Mouse (Mus musculus) E14TG2a.4 (cell line): ENCODE measurements at regions not wholly inside any gene's neighbourhood (a gene's known extent, or its start where the extent isn't known, plus 50 kb on each side); places are given as distances from the start of the nearest gene placed in this dataset.

Source experiments
- CTCF ChIP-seq: conservative IDR thresholded peaks from 2 replicates; pipeline ENCODE4 v1.5.1; 2014; ENCODE audit warnings: low read length
- NANOG ChIP-seq: IDR thresholded peaks from 2 replicates; pipeline ENCODE4 v1.6.1; 2014; ENCODE audit warnings: borderline replicate concordance, low read length, mixed read lengths
- POU5F1 ChIP-seq: IDR thresholded peaks from 2 replicates; pipeline ENCODE4 v1.6.1; 2014; ENCODE audit warnings: low read length, borderline replicate concordance

DNA sequence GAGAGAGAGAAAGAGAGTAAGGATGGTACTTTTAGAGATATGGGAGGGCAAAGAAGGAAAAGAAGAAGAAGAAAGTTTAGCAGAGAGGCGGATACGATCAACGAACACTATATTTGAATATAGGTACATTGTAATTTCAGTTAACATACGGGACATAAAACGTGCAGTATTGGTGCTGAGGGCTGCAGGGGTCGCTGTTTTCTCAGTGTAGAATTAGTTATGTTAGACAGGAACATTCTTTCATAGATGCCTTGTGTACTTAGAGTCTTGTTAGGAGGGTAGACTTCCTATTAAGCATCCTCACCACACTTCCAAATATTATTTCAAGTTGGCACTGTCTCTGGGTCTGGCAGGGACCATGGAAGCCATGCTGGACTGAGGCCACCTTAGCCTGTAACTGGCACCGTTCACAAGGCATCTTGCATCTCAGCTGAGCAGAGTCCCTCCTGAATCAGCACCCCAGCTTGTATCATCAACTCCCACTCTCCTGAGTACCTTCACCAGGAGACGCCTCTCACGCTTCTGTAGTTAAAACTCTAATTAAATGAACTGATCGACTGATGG, 107.3 kb upstream of the Eef2kmt start:
- TF ChIP-seq CTCF (no peak), NANOG (no peak), POU5F1 (no peak)
